Mouse (Mus musculus): ENCODE results near the gene Mcmbp.

DNA sequence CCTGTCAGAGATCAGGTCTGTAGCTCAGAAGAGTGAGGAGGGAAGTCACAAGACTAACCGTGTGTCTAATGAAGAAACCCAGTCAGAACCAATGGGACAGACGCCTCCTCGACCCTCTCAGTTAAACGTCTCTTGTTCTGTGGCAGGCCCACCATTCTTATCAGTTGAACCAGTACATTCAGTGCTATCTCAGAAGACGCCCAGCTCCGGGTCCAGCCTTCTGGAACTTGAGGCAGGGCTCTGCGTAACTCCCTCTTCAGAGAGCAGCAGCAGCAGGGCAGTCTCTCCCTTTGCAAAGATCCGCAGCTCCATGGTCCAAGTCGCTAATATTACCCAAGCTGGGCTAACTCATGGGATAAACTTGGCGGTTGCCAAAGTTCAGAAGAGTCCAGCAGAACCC lies 45.4 kb downstream of the Mcmbp start:
- TF ChIP-seq CTCF (IDR thresholded peaks at IDR 0.05; ENCODE audit: control insufficient read depth, insufficient read depth, insufficient replicate concordance, low read depth, low read length) (no peak), POLR2A (IDR thresholded peaks at IDR 0.05; ENCODE audit: control insufficient read depth, low read depth, low read length) (no peak)
